Mouse (Mus musculus) T-cell, adult 2 months (primary cell): ENCODE data around the gene Tbc1d12.

Experiments used
- DNase-seq: peaks from one replicate; pipeline ENCODE4 v3.0.0; 2022; ENCODE audit warnings: low spot score

Gene Tbc1d12

GRCm38 (mm10) chr19:38914926-38915325 lies 78.5 kb downstream of the Tbc1d12 start:
- DNase-seq: no peak

GRCm38 (mm10) chr19:38915677-38916076 lies 79.3 kb downstream of the Tbc1d12 start:
- DNase-seq: peak; percentile 5

GRCm38 (mm10) chr19:38928481-38929158 lies 92.2 kb downstream of the Tbc1d12 start:
- no peak for DNase-seq

GRCm38 (mm10) chr19:38929471-38930251 lies 93.3 kb downstream of the Tbc1d12 start:
- no peak for DNase-seq

GRCm38 (mm10) chr19:38930252-38930787 lies 93.9 kb downstream of the Tbc1d12 start:
- no peak for DNase-seq

- peak; percentile 84 for DNase-seq
Measured at GRCm38 (mm10) chr19:38930788-38931565, 94.6 kb downstream of the Tbc1d12 start, which contains the start of gene Hells. Gene Hells (plus strand): TSS chr19:38930915.

- no peak for DNase-seq
Measured at GRCm38 (mm10) chr19:38931566-38931890, 95.1 kb downstream of the Tbc1d12 start.

GRCm38 (mm10) chr19:38944590-38945307 lies 108.4 kb downstream of the Tbc1d12 start:
- no peak for DNase-seq
